Mouse (Mus musculus) MN1 (cell line): ENCODE results near the gene AI182371.

Source experiments
- DNase-seq: peaks from one replicate; pipeline ENCODE4 v3.0.0-alpha.2; 2016; ENCODE audit warnings: low spot score

The AI182371 gene

GRCm38 (mm10) chr2:35069124-35069523, 32.2 kb downstream of the AI182371 start:
- no peak for DNase-seq

DNA sequence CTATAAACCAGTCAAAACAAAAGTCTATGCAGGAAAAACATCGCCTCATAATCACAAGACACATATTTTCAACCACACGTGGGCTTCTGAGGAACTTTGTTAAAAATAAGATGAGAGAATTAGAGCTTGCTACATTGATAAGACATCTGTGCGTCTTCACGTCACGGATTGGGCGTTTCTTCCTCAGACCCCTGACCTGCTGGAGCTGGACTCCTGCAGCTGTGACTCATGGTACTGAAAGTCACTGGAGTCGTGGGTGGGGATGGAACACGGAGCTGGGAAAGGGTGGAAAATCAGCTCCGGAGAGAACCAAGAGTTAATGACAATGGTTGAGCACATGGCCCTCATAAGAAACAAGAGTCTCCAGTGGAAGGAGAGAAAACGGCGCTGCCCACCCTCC, 34.2 kb downstream of the AI182371 start:
- no peak for DNase-seq

GRCm38 (mm10) chr2:35066525-35067082, 34.7 kb downstream of the AI182371 start:
- DNase-seq, result no peak

DNA sequence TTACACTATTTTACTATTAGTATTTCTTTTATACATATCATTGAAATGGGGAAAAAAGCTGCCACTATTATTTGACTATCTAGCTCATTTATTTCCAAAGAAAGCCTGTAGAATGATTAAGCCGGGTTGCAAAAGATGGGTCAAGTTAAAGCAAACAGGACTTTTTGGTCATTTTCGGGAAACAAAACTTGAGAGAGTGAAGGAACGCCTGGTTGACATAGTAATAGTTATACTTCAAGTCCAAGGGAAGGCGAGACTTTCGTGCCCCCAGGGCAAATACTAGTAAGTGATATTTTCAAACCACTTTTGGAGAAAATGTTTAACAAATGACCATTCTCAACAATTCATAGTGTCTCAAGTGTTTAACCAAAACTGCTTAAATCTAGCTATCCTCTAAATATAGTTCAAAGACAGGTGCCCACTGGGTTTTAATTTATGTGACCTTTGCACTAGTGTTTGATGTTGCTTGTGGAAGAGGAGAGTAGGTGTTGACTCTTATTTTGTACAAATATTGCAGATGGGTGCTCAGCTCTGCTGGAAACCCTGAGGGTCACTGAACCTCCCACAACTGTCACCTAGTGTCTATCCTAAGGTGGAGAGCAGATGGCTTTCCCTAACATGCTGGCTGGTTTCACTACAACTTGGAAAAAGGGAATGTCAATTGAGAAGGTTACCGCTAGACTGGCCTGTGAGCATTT, 37.9 kb downstream of the AI182371 start:
- no peak for DNase-seq

DNA sequence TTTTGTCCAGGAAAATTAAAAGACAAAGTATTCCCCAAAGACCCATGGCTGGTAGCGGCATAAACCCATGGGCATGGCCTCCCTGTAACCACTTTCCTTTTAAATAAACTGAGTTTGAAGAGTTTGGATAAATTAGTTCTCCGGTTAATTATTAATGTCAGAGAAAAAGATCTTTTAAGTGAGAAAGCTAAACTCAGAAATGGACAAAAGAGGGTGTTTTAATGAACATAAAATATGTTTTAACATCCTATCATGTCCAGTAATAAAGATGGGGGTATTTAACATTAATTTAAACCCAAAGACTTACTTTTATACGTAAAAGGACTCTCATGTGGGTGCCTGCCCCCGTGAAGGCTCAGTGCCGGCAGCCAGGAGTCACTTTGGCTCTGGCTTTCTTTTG, 40.0 kb downstream of the AI182371 start, which contains the start of gene Hc:
Gene Hc (minus strand): TSS at position 101 of the 400 bp plus-strand sequence.
- no peak for DNase-seq

GRCm38 (mm10) chr2:35060897-35061296, 40.4 kb downstream of the AI182371 start:
- no peak for DNase-seq

DNA sequence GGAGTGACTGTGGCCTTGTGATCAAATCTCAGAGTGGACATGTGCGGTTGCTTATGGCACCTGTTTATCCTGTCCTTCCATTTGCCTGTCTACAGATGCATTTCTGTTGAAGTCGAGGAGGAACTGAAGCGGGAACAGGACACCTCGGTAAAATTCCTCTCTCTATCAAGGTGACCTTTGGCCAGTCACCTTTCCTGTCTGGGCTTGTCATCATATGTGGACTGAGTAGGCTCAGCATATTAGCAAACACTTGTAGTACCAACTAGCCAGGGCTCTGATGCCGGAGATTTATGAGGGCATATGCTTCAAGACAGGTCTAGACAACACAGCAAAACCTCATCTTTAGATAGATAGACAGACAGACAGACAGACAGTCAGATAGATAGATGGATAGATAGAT, 41.1 kb downstream of the AI182371 start:
- no peak for DNase-seq

DNA sequence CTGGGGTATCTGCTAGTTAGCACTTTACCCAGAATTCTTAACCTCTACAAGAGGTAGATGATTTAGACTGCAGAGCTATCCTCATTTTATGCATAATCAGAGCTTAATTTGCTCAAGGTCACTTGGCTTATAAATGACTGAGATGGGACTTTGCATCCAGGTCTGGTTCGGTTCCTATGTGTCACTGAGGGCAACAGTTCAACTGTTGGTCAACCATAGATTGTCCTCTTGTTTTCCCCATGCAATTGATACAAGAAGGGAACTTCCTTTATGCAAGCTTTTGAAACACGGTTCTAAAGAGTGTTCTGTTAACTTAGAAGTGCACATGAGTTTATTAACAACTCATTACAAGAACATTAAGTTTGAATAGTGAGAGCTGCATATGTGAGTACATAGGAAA, 43.0 kb downstream of the AI182371 start:
- no peak for DNase-seq

- DNase-seq, result no peak
These were observed 44.1 kb downstream of the AI182371 start for GRCm38 (mm10) chr2:35057243-35057642.

DNA sequence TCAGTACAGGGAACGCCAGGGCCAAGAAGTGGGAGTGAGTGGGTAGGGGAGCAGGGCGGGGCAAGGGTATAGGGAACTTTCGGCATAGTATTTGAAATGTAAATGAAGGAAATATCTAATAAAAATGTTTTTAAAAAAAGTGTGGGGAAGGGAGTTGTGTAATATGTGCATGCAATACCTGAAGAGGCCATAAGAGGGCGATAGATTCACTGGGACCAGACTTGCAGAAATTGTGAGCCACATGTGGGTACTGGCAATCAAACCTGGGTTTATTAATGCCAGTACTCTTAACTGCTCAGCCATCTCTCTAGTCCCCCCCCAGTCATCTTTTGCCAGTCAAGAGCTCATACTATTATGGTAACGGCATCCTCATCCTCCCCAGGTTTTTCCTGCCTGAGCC, 52.5 kb downstream of the AI182371 start:
- peak; percentile 19 for DNase-seq

DNA sequence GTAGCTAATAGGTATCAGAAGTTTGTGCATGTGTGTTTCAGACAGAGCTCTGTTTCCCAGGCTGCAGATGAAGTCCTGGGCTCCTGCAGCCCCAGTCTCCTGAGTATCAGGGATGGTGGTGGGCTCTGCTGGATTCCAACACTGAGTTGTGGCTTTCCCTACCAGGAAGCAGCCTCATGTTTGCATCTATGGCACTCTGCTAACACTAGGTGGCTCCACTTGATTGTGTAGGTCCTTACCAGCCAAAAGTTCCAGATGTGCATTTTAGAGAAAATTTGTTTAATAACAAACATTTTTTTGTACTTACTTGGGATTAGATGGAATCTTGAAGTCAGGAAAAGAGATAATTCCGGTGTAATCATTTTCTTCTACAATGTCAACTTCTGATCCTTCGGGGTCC, 56.4 kb downstream of the AI182371 start:
- peak; percentile 40 for DNase-seq

DNA sequence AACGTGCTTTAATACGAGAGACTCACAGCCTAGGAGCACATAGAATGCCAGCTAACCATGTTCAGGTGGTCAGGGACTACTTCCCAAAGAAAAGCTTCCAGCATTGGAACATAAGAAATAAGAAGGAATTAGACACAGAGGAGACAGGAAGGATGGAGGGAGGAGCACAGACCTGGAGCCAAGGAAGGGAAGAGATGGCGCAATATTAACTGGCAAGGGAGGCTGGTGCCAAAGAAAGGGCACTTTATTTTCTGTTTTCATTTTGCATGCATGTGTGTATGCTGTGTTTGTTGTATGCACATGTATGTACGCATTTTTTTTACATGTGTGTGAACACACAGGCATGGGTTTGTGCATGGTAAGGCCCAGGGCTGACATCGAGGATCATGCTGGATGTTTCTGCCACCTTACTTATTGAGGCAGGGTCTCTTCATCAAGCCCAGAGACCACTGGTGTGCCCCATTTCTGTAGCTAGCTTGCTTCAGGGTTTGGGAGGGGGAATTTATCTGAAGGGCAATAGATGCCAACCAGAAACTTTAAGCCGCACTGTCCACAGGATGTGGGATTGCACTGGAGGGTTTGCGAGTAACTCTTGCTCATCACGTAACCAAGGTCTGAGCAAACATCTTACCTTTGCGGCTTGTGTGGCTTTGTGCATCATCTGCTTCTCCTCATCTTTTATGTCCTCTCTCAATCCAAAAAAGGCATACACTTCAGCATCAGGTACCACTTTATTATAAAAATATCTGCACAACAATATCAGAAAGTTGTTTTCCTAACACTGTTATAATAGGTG, 62.6 kb downstream of the AI182371 start:
- DNase-seq, result no peak
